Mouse (Mus musculus) spleen, postnatal 10 days (tissue): ENCODE measurements around the gene Trio.
"Not testable (repeated sequence)": the region's sequence is repeated elsewhere in the genome, so short reads cannot be mapped to it uniquely, and the experiment has no call there.

Source experiments
- DNase-seq, 2 experiments: peaks; one replicate each; pipeline ENCODE4 v3.0.0; 2021 to 2022; ENCODE audit warnings: low spot score in 2 of 2

The Trio gene

DNA sequence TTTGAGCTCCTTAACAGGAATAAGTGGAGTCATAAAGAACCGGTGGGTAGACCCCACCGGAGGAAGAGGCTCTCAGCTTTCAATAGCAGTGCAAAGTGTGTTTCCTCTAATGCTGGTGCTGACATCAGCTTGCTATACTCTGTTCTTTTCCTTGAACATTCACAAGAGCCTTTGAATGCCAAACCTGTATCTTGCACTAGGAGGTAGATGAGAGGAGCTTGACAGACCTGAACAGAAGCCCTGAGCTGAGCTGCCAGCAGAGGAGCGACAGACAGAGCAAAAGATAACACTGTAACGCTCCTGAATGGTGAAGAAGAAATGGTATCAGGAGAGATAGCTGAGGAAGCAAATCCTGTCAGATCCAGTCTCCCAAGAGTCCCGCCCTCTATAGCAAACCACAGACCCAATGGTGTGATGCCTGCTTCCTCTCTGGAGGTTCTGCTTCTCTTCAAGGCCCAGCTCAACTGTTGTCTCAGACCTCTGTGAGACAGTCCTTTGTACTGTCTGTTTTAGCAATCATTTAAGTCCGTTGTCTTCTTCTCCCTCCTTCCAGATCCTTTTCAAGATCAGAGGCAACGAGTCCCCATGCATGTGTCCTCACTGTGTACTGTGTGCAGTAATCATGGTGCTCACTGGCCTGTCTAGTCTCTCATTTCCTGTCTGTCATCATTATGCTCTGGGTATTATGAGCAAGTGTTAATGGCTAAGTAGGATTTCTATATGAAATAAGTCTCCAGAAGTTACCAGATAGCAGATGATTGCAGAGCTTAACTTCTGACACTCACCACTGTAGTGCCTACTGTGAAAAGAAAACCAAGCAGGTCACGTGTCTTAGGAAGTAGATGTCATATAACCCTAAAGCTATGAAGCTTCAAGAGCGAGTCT lies 300.6 kb downstream of the Trio start:
- no peak for DNase-seq

DNA sequence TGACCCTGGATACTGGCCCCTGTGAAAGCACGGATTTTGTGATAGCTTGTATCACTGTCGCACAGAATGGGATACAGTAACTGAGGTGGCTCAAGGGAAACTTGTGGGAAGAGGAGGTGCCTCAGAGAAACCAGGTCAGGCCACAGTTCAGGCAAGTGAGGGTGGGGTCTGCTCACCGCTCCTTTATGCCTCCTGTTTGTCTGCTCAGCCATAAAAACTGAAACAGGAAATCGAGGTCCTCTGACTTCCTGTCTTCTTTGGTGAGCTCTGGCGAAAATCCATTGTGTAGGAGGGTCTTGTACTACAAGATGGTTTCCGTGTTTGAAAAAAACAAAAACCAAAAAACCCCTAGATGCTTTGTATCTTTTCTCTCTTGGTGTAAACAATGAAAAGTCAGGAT lies 301.4 kb downstream of the Trio start:
- DNase-seq, result no peak

- DNase-seq, result no peak
Observed at GRCm38 (mm10) chr15:27723746-27724145, 301.9 kb downstream of the Trio start.

DNA sequence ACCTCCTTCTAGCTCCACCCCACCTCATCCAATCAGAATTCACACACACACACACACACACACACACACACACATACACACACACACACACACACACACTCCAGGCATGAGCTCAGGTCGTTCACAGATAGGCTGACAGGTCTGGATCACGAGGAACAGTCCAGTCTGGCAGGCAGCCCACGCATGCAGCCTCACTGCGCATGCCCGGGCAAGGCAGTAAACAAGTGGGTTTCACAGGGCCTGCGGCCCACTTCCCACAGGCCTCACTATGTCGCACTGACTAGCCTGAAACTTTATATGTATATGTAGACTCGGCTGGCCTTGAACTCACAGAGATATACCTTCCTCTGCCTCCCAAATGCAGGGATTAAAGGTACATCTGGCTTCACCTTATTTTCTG lies 305.4 kb downstream of the Trio start:
- not testable (repeated sequence) for DNase-seq

GRCm38 (mm10) chr15:27718668-27719067 lies 307.0 kb downstream of the Trio start:
- DNase-seq, result no peak

GRCm38 (mm10) chr15:27715331-27715730 lies 310.3 kb downstream of the Trio start:
- peak in 1 of 2 experiments; percentile 57 for DNase-seq

GRCm38 (mm10) chr15:27710698-27711097 lies 314.9 kb downstream of the Trio start:
- DNase-seq, result no peak

GRCm38 (mm10) chr15:27708968-27709612 lies 316.6 kb downstream of the Trio start:
- no peak for DNase-seq

GRCm38 (mm10) chr15:27708499-27708898 lies 317.1 kb downstream of the Trio start:
- no peak for DNase-seq

GRCm38 (mm10) chr15:27702972-27703313 lies 322.7 kb downstream of the Trio start:
- no peak for DNase-seq

DNA sequence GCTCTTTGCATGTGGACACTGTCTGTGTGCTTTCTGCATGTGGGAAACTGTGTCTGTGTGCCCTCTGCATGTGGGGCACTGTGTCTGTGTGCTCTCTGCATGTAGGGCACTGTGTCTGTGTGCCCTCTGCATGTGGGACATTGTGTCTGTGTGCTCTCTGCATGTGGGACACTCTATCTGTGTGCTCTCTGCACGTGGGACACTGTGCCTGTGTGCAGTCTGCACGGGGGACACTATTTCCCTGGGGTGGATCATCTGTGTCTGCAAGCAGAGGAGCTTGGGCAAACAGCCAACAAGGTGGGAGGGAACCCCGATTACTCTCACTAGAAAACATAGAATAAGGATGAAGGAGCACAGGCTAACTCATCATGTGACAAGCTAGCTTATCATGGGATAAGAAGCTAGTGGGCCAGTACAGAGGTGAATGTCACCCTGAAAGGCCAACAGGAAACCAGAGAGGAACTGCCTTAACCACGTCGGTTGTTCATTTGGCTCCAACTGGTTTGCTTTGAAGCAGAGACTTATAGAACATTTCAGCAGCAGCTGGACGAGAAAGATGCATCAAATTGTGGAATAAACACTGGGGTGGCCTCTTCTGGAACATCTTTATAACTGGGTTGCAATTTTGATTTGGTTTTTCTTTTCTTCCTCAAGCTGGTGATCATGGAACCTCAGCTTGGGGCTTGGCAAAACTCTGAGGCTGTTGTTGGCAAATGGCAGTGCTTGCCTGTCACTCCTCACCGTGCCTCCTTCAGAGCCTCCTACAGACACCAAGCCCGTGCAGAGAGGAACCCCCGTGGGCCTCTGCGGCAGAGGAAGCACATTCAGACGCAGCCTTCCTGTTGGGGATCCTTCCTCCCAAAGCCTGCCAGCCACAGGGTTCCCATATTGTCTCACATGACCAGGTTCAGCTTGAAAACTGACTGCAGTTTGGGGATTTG lies 323.3 kb downstream of the Trio start:
- peak in 1 of 2 experiments; percentile 51 for DNase-seq

GRCm38 (mm10) chr15:27697632-27698031 lies 328.0 kb downstream of the Trio start:
- no peak for DNase-seq

- no peak for DNase-seq
Observed at GRCm38 (mm10) chr15:27693235-27693634, 332.4 kb downstream of the Trio start.

DNA sequence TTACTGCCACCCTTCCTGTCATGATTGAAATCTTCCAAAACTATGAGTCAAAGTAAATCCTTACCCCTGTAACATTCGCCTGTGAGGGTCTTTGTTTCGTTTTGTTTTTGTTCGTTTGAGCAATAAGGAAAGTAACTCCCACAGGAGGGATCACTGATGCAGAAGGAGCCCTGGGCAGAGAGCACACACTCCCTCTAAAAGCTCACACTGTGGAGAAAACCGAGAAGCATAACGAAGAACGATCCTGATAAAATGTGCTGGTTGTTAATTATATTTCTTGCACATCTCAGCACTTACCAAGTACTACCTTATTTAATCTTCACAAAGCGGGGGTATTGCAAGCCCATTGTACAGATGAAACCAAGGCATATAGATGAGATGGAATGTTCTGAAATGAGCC lies 333.5 kb downstream of the Trio start:
- no peak for DNase-seq

- DNase-seq, result no peak
Observed at GRCm38 (mm10) chr15:27691213-27691612, 334.4 kb downstream of the Trio start.

- DNase-seq, result no peak
Observed at GRCm38 (mm10) chr15:27688041-27688651, 337.5 kb downstream of the Trio start.

- DNase-seq, result no peak
Observed at GRCm38 (mm10) chr15:27684813-27685212, 340.8 kb downstream of the Trio start.

DNA sequence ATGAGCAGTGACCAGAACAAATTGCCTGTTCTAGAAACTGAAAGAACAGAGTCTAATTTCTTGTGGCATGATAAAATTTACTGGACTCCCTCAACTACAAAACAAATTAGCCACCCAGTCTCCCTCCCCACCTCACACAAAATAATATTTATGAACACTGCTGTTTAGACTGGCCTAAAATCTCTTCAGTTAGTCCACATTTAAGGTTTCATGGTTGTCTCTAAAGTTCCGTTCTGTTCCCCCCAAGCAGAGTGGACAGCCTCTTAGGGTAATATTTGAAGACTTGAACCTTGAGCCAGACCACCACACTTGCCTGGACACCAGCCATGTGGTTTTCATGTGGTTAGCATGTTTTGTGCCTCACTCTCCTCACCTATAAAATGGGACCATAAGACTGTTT lies 342.4 kb downstream of the Trio start:
- no peak for DNase-seq

DNA sequence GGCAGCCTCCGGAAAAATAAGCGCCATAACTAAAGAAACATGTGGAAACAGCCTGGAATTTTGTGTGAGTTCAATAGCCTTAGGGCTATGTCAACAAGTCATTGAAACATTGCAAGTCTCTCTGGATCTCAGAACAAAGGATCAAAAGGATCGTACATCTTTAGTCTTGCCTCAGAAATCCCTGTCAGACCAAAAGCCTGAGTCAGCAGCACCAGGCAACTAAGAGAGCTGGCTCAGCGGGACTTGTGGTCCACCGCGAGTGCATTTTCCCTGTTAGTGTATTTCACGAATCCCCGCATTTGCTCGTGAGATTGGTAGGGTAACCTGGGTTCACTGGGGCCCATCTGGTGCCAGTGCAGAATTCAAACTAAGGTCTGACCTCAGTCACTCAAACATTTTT lies 343.0 kb downstream of the Trio start:
- DNase-seq, result no peak

- DNase-seq, result peak; percentile 93
Observed at GRCm38 (mm10) chr15:27681419-27682187, 344.0 kb downstream of the Trio start, which contains the start of gene Otulinl. Gene Otulinl, minus strand, starts transcription at chr15:27681579.

GRCm38 (mm10) chr15:27680997-27681396 lies 344.7 kb downstream of the Trio start:
- peak in 1 of 2 experiments; percentile 57 for DNase-seq
